Mouse (Mus musculus): Measurements from ENCODE around the gene Gbx1.

- TF ChIP-seq POLR2A (IDR thresholded peaks at IDR 0.05; ENCODE audit: control insufficient read depth, extremely low read depth, insufficient read depth, low read length, poor library complexity) (no peak), CTCF (IDR thresholded peaks at IDR 0.05; ENCODE audit: borderline replicate concordance, control insufficient read depth, extremely low read depth, insufficient read depth, low read length, poor library complexity) (no peak)
These were observed 663 bp downstream of the Gbx1 start for GRCm38 (mm10) chr5:24526190-24526888.
